In the genomic region with DNA sequence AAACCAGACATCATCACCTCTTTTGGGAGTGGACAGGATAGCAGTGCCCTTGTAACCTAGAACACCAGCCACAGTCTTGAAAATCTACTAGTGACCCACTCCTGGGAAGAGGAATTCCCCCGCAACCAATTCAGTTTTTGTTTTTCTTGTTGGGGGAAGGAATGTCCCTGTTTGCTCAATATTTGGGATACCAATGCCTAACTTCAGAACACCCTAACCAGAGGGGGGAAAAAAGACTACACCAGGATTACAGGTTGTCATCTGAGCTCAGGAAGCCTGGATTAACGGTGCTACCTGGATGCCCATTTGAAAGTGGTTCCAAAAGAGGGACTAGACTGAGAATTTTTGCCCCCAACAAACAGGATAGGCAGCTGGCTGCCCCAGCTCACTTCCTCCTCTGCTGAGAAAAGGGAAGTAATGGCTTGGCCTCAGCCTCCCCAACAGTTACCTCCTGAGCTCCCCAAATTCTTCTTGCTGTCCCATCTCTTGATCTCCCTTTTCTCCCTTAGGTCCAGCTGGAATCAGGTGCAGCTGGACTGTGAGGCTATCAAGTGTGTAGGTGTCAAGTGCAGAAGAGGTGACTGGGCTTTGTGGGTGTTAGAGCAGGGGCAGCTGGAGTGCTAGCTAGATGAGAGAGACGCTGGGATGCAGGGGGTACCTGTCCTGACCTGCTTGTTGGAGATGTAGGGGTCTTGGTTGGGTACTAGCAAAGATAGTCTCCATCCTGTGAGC, we compare ENCODE assay signal across 7 mouse cellular contexts. TPM values are rescaled to one million over a fixed set of nuclear protein-coding genes. Genes with fewer than 3 reads are reported as not detected.
DNase-seq lines count a peak whose midpoint lies in the region; ATAC-seq and TF ChIP-seq lines count a peak whose summit lies in the region.

No protein-coding gene starts in this region.

- peak overlapping the region; percentile 42 for H3K4me3 ChIP-seq in C2C12 (ENCODE audit: insufficient read depth, poor library complexity, severe bottlenecking)
- peak overlapping the region; percentile 58 for H3K4me3 ChIP-seq in heart, embryonic 16.5 days (ENCODE audit: low read length)

- no peaks in the 10 kb centered on the region for H3K79me3 ChIP-seq in C2C12 (ENCODE audit: low read depth)

- H3K36me3 ChIP-seq in C2C12 (ENCODE audit: control insufficient read depth, insufficient read depth) = no peaks in the 10 kb centered on the region
- no peaks in the 10 kb centered on the region for H3K36me3 ChIP-seq in heart, embryonic 16.5 days (ENCODE audit: control insufficient read depth, insufficient read depth)

- peak overlapping the region; percentile 59; the same call in 1 of the 2 replicates for H3K9ac ChIP-seq in heart, embryonic 16.5 days (ENCODE audit: low read length)

- ATAC-seq in heart, embryonic 16.5 days (replicated peaks; ENCODE audit: extremely low read depth, insufficient read depth, low FRiP score) = no peak
- ATAC-seq in megakaryocyte, adult 5-6 weeks (ENCODE audit: poor library complexity, severe bottlenecking) = peak; percentile 44
- ATAC-seq in activated CD4-positive, CD25-positive, alpha-beta regulatory T cell, adult 4 months = no peak

- peak overlapping the region; percentile 69 for H3K4me2 ChIP-seq in heart, embryonic 16.5 days (ENCODE audit: low read depth, low read length)

- H3K27ac ChIP-seq in heart, embryonic 16.5 days (ENCODE audit: low read length) = 0 out of 2 replicates have a peak overlapping the region, but pooled peaks have one; percentile 3

- 61% methylated on average over 3 of the region's 3 CpGs for WGBS in heart, embryonic 16.5 days

- peak; percentile 46 for DNase-seq in 416B (ENCODE audit: low read depth)
- DNase-seq in ovary, adult 18-20 months (ENCODE audit: low spot score) = no peak
- no peak for DNase-seq in frontal cortex, postnatal 14 days (ENCODE audit: low spot score in 2 of 2)

- H3K79me2 ChIP-seq in C2C12 (ENCODE audit: control insufficient read depth, insufficient read depth) = peaks cover 10% of the 10 kb centered on the region

- no peaks in the 10 kb centered on the region for H3K9me3 ChIP-seq in heart, embryonic 16.5 days (replicated peaks; ENCODE audit: control insufficient read depth, low read length)

- peaks cover 9% of the 10 kb centered on the region for H3K4me1 ChIP-seq in heart, embryonic 16.5 days (ENCODE audit: control insufficient read depth, insufficient read depth, low read length)

- H3ac ChIP-seq in C2C12 (ENCODE audit: control insufficient read depth, insufficient read length, low read depth) = no peak overlapping the region

- no peak for TF ChIP-seq CTCF in C2C12 (IDR thresholded peaks at IDR 0.05; ENCODE audit: control insufficient read depth, insufficient read depth, insufficient read length)

- no peaks in the 10 kb centered on the region for H3K27me3 ChIP-seq in C2C12 (ENCODE audit: control insufficient read depth, insufficient read depth, insufficient read length)
- H3K27me3 ChIP-seq in heart, embryonic 16.5 days (ENCODE audit: control insufficient read depth, insufficient read depth, low read length) = peaks cover 6% of the 10 kb centered on the region

TF ChIP-seq in C2C12, 6 proteins besides CTCF, POLR2A, EP300 and RAD21:
- no peak for TF ChIP-seq MAX (IDR thresholded peaks at IDR 0.05)

RNA-seq across cellular contexts. Expression of gene Nfkbie, which starts 1.2 kb away (rescaled TPM):
- 5.3 TPM for polyA plus RNA-seq in C2C12 (2012; fragmentation: generic; extraction: Trizol)
- 5.3 and 10.9 TPM in 2 replicates for polyA plus RNA-seq in heart, embryonic 16.5 days (2015; fragmentation: Nextera tagmentation; extraction: Ambion mirVana)
- 10.4 and 11.1 TPM in 2 replicates for total RNA-seq in megakaryocyte, adult 5-6 weeks (2015)
- 13.4 and 14.0 TPM in 2 replicates for total RNA-seq in megakaryocyte, adult 5-6 weeks (2017)
- 10 to 100 TPM; 28.3 to 50.2 TPM for polyA plus RNA-seq in activated CD4-positive, CD25-positive, alpha-beta regulatory T cell, adult 4 months (2017; shearing (Covaris generic))

RNA-seq across cellular contexts. Expression of gene Slc35b2, which starts 7.0 kb away (rescaled TPM):
- polyA plus RNA-seq in C2C12 (2012; fragmentation: generic; extraction: Trizol) = 131 TPM
- polyA plus RNA-seq in heart, embryonic 16.5 days (2015; fragmentation: Nextera tagmentation; extraction: Ambion mirVana) = 89.4 and 89.9 TPM in 2 replicates
- total RNA-seq in megakaryocyte, adult 5-6 weeks (2015) = 33.7 and 44.9 TPM in 2 replicates
- total RNA-seq in megakaryocyte, adult 5-6 weeks (2017) = 48.2 and 52.2 TPM in 2 replicates
- polyA plus RNA-seq in activated CD4-positive, CD25-positive, alpha-beta regulatory T cell, adult 4 months (2017; shearing (Covaris generic)) = 10 to 100 TPM; 27.7 to 33.8 TPM

RNA-seq across cellular contexts. Expression of gene Tmem151b, which starts 7.2 kb away (rescaled TPM):
- 1.2 TPM for polyA plus RNA-seq in C2C12 (2012; fragmentation: generic; extraction: Trizol)
- polyA plus RNA-seq in heart, embryonic 16.5 days (2015; fragmentation: Nextera tagmentation; extraction: Ambion mirVana) = 1.2 and 1.9 TPM in 2 replicates
- total RNA-seq in megakaryocyte, adult 5-6 weeks (2015) = not detected in 2 replicates
- not detected in 2 replicates for total RNA-seq in megakaryocyte, adult 5-6 weeks (2017)
- not detected for polyA plus RNA-seq in activated CD4-positive, CD25-positive, alpha-beta regulatory T cell, adult 4 months (2017; shearing (Covaris generic))

RNA-seq across cellular contexts. Expression of gene Hsp90ab1, which starts 16.4 kb away (rescaled TPM):
- 2,021 TPM for polyA plus RNA-seq in C2C12 (2012; fragmentation: generic; extraction: Trizol)
- polyA plus RNA-seq in heart, embryonic 16.5 days (2015; fragmentation: Nextera tagmentation; extraction: Ambion mirVana) = 1,191 and 1,235 TPM in 2 replicates
- total RNA-seq in megakaryocyte, adult 5-6 weeks (2015) = 448 and 487 TPM in 2 replicates
- 829 and 973 TPM in 2 replicates for total RNA-seq in megakaryocyte, adult 5-6 weeks (2017)
- polyA plus RNA-seq in activated CD4-positive, CD25-positive, alpha-beta regulatory T cell, adult 4 months (2017; shearing (Covaris generic)) = 100 to 1,000 TPM; 836 to 982 TPM

RNA-seq across cellular contexts. Expression of gene Tcte1, which starts 33.4 kb away (rescaled TPM):
- polyA plus RNA-seq in C2C12 (2012; fragmentation: generic; extraction: Trizol) = not detected
- polyA plus RNA-seq in heart, embryonic 16.5 days (2015; fragmentation: Nextera tagmentation; extraction: Ambion mirVana) = 0.49 and 0.63 TPM in 2 replicates
- total RNA-seq in megakaryocyte, adult 5-6 weeks (2015) = not detected in 2 replicates
- not detected in 2 replicates for total RNA-seq in megakaryocyte, adult 5-6 weeks (2017)
- polyA plus RNA-seq in activated CD4-positive, CD25-positive, alpha-beta regulatory T cell, adult 4 months (2017; shearing (Covaris generic)) = not detected
